Mouse (Mus musculus): ENCODE data around the gene Mlxip.

The Mlxip gene

DNA sequence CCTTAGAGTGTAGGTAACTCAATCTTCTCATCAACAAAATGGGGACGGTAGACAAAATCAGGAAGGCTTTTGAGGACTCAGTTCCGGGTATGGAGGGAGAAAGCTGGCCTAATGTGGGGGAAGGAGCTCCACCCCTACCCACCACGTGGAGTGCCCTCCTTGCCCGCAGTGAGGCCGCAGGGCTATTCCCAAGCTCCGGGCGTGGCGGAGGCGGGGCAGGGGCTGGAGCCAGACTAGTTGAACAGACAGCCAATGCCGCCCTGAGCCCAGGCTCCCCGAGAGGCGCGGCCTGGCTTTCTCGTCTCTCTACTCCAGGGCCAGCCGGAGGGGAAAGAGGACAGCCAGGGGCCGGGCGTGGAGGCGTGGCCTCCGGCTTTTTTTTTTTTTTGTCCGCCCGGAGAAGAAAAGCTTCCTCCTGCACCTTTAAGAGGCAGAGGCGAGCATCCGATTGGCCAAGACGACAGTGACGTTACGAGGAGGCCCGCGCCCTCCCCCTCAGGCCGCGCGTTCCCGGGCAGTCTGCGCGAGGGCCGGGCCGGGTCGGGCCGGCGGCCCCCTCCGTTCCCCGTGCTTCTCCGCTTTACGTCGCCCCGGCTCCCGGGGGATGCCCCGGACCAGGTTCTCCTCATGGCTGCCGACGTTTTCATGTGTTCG lies at the start of gene Mlxip:
Gene Mlxip, plus strand, starts transcription at position 496 of the 654 bp plus-strand sequence.
- peak; percentile 93 to 96 for DNase-seq

DNA sequence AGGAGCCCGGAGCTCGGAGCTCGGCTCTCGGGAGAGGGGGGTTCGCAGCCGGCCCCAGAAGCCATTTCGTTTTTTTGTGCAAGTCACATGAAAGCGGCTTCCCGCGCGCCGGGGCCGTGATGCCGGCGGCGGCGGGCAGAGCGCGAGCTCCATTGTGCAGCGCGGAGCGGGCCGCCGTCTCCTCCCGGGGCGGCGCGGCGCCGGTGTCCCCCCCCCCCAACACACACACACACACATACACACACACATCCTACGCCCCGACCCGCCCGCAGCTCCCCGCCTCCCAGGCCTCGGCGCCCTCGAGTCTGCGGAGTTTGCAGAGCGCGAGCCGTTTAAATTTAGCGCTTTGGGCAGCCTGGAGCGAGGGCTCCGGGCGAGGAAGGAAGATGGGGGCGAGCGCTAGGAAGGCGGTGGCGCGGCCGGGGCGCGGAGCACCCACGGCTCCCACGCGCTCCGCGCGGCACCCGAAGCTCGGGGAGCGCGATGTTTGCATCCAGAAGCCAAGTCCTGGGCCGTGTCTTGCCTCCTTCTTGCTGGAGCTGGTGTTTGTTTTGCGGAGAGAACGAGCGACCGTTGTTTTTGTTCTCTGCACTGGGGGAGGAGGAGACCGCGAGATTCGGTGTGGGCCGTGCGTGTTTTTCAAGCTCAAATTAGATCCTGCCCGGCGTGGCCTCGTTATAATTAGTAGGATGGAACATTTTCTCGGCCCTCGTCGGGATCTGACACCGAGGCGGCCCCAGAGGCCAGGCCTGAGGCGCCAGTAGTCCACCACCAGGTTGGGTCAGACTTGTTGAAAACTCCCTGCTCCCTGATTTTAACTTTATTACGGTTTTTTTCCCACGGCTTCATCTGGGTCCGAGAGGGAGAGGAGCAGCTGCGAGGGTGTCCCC lies 49.4 kb upstream of the Mlxip start:
- peak; percentile 72 to 81 for DNase-seq

DNA sequence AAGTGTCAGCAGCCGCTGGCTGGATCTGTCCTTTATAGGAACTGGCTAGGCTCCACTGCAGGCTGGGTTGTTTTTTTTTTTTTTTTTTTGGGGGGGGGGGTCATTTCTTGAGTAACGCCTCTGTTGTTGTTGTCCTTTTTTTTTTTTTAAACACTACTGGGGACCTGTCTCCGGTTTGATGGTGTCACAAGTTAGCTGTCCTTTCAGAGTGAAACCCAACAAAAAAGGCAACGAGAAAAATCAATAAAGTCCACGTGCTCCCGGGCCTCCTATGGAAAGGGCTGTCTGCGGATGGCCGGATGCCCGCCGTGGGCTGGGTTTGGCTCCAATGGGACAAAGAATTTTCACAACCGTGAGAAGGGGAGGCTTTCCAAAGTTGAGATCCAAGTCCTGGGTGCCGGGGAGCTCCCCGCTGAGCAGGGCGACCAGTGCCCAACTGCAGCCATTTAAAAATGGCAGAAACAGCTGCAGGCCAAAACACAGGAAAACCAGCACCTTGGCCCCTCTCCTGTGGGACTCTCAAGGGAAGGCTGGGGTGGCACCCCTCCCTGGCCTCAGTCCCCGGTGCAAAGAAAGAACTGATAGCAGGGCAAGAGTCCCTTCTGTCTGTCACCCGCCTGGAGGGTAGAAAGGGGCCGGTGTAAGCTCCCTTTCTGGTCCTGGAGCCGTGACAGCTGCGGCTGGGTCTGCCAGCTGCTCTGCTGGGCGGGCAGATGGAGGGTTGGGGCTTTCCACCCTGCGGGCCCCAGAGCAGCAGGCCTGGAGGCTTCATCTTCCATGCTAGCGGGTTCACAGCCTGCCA lies 48.5 kb upstream of the Mlxip start:
- peak; percentile 77 to 84 for DNase-seq

DNA sequence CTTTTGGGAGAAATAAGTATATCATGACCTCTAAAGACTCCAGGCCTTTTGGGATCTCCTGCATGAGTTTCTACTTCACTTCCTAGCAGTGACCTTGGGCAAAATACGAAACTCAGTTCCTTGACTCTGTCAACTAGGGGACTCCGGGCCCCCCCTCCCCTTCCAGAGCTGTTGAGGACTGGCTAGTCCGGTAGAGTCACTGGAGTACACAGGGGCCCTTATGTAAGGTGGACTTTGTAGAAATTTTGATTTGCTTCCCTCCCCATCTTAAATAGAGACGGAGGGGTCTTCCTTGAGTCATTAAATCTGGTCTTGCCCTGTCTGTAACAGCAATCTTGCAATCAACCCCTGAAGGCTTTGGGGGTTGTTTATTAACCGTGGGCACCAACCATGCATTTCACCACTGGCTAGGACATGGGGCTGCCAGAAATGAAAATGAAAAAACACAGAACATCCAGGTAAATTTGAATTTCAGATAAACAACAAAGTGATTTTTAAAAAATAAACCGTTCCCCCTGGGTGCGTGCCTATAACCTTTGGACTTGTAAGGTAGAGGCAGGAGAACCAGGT lies 47.8 kb upstream of the Mlxip start:
- peak; percentile 65 to 77 for DNase-seq

DNA sequence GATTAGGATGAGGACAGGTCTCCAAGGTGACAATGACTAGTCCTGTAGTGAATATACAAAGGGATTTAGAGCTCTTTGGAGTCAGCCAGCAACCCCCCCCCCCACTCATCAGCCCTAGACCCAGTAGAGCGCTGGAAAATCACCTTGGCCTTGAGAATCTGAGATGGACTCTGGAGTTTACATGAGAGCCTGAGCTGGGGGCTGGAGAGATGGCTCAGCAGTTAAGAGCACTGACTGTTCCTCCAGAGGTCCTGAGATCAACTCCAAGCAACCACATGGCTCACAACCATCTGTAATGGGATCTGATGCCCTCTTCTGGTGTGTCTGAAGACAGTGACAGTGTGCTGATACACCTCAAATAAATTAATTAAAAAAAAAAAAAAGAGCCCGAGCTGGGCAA lies 46.6 kb upstream of the Mlxip start:
- DNase-seq = peak in 1 of 2 experiments; percentile 28

DNA sequence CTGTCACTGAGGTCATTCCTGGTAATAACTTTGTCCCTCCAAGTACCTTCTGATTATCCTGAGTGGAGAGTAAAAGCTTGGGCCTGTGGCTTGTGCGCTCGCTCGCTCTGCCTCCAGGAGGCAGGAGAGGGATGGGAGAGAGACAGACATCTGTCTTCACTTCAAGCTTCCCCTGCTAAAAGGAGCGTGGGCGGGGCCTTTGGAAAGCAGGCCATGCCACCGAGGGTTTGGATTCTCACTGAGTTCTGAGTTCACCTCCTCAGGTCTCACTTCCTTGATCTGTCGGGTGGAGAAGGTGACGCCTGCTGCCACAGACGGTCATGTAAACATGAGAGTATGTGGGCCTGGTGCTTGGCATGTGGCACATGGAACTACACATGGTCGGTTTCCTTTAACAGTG lies 44.2 kb upstream of the Mlxip start:
- peak; percentile 66 to 75 for DNase-seq

DNA sequence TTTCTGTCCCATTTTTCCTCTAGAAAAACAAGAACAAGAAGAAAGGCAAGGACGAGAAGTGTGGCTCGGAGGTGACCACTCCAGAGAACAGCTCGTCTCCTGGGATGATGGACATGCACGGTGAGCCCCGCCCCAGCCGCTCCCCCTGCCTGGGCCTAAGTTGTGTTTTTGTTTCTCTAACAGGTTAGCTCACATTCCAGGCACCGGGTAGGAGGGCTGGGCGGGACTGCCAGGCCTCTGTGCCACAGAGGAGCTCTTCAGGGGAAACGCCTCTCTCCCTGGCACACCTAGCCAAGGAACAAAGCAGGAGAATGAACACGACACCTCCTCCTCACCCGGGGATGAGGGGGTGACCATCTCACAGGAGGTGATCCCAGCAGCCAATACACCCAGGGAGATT lies 38.7 kb upstream of the Mlxip start:
- DNase-seq = peak; percentile 50 to 66

DNA sequence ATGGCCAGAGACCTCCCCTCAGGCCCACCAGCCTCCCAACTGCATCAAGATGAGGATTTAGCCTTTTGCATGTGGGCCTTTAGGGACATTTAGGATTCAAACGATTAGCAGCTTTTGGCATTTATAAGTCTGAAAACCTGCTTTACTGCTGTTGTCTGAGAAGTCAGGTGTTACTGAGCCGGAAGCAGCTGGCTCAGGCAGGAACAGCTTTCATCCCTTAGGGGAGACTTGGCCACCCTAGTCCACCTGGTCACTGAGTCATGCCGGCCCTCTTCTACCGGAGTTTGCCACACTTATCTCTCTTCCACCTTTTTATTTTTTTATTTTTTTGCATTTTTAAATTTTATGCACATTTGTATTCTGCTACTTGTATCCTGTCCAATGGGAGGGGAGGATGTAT lies 37.3 kb upstream of the Mlxip start:
- DNase-seq = no peak

DNA sequence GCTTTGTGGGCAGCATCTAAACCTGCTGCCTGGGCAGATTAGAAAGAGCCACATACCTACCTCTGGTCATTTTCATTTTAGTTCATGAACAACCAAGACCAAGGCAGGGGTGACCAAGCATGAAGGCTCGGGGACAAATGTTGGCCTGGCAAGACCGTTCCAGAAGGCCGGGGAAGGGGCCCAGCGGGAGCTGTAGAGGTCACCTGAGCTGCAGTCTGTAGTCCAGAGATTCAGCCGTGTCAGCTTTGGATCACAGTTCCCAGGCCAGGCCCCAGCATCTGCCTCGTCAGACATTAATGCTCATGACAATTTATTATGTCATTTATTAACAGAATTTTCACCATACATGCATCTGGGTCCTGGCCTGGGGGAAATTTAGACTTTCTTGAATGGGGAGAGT lies 35.2 kb upstream of the Mlxip start:
- DNase-seq = peak; percentile 73 to 85

DNA sequence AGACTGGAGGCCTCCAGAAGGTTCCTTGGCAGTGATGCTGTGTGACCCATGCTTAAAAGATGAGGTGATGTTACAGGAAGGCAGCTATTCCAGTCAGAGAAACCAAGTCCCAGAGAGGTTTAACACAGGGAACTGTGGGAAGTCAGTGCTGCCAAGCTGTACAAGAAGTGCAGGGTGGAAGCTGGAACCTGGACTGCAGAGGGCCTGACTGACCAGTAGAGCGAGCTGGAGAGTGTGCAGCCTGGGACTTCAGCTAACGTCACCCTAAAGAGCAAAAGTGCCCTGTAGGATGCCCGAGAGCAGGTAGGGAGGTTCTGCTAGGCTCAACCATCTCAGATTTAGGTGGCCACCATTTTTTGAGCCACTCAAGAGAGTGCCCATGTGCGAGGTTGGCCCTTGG lies 31.7 kb upstream of the Mlxip start:
- DNase-seq = no peak

DNA sequence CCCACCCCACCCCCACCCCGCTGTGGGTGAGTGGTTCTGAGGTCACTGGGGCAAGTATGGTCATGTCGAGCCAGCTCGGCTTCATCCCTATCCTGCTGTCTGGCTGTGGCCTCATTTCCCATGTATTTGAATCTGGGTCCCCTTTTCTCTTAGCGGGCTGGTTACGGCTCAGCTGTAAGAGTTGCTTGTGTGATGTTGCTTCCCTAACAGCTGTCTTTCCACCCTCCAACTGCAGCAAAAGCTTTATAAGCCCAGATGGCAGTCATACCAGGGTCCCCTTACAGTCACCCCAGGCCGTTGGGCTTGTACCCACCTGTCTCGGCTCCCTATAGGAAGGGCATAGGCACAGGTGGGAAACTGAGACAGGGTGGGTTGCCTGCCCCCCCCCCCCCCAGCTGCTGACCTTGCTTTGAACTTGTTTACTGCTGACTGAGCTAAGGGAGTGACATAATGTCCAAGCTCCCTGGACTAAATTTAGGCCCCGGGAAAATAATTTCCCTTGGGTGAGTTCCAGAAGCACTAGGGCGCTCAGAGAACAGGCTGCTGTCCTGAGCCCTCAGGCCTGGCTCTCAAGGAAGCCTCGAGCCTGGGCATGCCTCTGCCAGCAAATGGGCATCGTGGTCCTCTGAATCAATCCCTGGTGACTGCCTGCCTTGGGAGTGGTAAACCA lies 30.2 kb upstream of the Mlxip start:
- DNase-seq = peak in 1 of 2 experiments; percentile 47

DNA sequence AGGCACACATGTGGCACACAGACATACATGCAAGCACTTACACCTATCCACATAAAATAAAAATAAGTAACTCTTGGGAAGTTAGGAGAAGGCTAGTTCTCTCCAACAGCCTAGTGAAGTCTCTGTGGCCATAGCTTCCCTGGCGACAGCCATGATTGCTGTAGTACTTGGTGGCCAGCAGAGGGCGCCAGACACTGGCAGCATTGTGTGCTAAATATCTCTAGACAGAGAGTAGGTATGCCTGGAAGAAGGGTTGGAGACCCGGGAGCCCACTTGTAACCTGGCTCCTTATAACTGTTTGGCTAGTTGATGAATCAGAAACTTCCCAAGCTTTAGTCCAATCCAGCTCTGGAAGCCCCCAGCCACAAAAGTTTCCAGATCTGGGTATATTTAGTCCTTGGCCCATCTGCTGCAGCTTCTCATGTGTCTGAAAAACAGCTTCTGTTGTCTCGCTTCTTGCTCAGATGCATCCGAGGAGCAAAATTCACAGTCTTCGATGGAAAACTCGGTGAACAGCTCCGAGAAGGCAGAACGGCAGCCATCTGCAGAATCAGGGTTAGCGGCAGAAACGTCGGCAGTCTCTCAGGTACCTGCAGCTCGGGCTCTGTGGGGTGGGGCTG lies 25.6 kb upstream of the Mlxip start:
- DNase-seq = peak; percentile 65 to 73

DNA sequence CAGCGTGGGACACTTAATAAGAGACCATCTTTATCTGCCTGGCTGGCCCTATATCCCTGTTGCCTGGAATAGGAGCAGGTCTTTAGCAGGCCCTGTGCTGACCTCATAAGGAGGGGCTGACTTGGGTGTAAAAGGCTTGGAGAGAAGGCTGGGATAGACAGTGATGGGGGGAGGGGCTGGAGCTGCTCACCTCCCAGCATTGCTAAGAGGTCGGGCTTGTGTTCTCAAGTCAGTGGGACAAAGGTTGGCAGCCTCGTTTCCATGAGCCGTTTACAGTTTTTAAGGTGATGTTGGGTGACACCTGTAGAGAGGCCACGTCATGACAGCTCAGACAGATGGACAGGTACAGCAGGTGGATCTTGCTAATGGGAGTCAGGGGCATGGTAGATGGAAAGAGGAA lies 24.5 kb upstream of the Mlxip start:
- DNase-seq = no peak

DNA sequence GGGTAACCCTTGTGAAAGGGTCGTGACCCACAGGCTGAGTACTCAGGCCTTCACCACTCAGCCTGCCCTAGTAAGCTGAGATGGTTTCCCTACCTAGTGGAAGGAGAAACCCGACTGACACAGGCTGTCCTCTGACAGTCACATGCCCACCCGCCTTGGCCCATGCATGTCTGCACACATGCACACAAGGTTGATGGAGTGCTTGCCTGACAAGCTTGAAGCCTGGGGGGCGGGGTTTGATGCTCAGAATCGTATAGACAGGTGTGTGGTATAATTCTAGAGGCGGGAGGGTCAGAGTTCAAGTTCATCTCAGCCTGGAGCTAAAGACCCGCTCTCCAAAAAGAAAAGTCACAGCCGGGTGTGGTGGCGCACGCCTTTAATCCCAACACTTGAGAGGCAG lies 19.3 kb upstream of the Mlxip start:
- DNase-seq = no peak

DNA sequence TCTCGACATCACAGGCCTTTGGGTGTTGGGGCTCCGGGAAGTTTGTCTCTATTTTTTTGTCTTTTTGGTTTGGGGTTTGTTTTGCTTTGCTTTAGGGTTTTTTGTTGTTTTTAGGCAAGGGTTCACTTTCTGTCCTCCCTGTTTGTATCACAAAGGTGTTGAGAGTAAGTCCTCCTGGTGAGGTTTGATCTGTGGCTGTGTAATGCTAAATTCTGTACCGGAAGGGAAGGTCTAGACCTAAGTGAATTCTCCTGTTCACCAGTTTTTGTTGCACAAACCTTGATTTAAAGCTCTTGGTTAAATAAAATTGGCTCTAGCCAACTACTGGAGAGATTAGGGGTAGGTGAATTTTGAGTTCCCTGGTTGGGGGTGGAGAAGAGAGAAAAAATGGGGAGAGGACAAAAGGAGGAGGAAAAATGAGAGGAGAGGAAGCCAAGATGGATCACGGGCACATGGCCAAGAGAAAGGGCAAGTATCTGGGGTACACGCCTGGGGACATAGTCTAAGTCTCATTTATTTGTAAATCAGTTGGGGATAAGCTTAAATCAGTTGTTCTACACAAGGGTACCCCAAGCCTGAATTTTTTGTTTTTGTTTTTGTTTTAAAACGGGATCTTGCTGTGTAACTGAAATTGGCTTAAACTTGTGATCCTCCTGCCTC lies 18.7 kb upstream of the Mlxip start:
- DNase-seq = no peak

DNA sequence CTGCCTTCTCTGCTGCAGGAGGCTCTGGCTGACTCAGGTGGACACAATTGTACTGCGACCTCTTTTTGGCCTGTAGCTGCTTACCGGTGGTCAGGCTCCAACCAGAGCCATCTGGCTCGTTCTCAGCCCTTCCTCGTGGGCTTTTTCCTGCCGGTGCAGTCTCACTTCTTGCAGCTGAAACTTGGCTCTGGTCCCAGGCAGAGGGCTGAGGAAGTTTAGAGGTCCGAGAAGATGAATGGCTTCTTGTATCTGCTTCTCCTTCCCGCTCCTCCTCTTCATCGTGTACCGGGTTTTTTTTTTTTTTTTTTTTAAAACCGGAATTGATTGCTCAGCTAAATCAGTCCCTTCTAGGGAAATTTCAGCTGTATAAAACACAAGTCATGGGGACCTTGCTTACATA lies 18.0 kb upstream of the Mlxip start:
- peak; percentile 83 to 89 for DNase-seq

DNA sequence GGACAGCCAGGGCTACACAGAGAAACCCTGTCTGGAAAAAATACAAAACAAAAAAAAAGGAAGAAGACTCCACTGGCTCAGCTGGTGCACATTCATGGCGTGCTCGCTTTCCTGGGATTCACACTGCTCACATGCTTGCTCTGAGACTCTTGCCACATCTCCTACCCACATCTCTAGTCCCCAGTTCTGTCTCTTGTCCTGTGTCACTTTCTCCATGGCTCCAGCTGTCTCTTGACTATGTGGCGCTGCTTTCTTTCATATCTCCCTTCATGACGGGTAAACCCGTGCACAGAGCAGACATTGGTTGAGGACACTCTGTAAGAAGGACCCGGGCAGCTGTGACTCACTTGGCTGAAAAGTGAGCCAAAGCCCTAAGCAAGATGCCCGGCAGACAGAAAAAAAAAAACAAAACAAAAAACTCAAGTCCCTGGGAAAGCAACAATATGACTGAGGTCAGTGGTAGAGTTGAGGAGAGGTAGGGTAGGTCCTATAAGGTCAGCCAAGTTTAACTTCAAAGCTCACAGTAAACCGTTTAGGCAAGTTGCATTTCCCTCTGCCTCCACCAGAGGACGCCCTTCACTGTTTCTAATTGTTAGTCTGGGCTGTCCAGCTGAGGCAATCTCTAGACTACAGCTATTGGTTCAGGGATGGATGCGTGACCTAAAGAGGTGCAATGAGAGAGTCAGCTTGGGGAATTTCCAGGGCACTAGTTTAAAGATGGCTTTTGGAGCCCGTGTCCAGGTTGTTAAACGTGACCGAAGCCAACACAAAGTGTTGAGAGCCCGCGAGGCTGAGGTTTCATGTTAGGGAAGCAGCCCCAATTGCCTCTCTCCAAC lies 17.3 kb upstream of the Mlxip start:
- DNase-seq = peak; percentile 85 to 87

DNA sequence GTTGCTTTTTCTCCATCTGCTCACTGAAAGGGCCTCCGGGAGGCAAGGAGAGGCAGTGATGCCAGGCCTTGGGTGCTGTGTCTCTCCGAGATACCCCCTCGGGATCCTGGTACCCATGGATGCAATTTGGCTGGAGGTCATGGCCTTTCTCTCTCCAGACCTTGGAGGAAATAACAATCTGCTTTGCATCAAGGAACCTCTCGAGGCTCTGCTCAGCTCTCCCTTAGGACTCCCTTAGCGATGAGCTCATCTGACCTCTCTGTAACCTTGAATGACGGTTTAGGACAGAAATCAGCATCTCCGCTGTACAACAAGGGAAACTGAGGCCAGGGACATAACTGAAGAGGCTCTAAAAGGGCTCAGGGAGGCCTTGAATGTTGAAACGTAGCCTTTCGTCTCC lies 15.9 kb upstream of the Mlxip start:
- DNase-seq = no peak

DNA sequence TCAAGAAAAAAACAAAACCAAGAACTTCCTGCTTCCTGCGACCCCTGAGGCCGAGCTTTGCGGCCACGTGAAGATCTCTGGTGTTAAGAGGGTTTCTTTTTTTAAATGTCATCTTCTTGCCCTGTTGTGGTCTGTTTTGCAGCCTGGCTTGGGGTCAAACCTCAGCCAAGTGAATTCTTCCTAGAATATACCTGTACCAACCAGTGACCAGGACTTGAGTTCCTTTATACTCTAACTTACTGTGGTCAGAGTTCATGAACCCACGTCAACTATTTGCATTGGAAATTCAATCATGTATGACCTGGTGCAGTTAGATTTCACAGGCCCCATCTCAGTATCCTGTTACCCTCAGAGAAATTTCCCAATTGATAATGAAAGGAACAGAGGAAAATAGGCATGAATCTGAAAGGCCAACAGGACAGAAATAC lies 15.1 kb upstream of the Mlxip start:
- DNase-seq = no peak

DNA sequence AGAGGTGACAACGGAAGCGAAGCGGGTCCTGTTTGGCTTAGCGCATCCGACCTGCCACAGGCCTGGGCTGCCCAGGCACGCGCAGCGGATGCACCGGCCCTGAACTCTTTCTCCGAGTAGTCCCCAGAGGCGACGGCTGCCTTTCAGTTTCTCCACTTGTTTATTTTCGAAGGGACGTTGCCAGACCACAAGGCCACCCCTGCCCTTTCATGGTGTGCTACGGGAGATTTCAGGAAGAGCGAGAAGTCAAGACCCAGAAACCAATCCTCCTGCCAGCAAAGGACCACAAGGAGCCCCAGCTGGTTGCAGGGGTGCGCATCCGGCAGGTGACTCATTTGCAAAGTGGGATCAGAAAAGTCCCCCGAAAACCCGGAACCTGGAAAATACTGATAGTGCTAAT lies 12.6 kb upstream of the Mlxip start:
- peak; percentile 67 to 73 for DNase-seq
